24 mouse cellular contexts compared by ENCODE assay signal in the genomic region with DNA sequence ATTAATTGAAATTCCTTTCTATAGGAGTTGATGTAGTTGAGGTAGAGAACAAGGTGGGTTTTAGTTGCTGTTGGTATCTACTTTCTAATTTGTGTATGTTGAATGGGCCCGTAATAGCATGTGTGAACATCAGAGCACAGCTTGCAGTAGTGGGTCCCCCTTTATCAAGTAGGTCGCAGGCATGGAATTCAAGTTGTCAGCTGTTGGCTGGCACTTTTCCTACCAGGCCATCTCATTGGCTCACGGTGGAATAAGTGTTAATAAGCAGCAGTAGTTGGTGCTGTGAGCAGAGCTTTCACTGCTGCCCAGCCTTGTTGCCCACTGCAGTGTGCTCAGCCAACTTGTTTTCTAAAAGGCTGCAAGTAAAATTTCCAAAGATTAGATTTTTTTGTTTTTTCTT. TPM values are rescaled to one million over a fixed set of nuclear protein-coding genes. Genes with fewer than 3 reads are reported as not detected.
DNase-seq lines count a peak whose midpoint lies in the region; ATAC-seq and TF ChIP-seq lines count a peak whose summit lies in the region.
"Had no signal": no experiment of that assay in that cellular context is flagged by ENCODE, and none has a peak within 500 bp of the region (broad histone marks: within the 10 kb centered on the region; RNA-seq: fewer than 3 reads in every experiment).

No protein-coding gene starts in this region.

- DNase-seq in heart, adult 11 months = peak; percentile 70
- no peak for DNase-seq in heart, adult 8-10 months (ENCODE audit: low spot score)
- no peak for DNase-seq in liver, postnatal 0 days
- DNase-seq in liver, embryonic 13.5 days = no peak
- DNase-seq in liver = no peak
- peak; percentile 18 for DNase-seq in testis, postnatal 10 days (ENCODE audit: low spot score)
- DNase-seq in testis, postnatal 14 days (ENCODE audit: low spot score) = no peak
- DNase-seq: adrenal gland, adult 2 months; adrenal gland, adult 8-10 months; adrenal gland, postnatal 10 days; adrenal gland, postnatal 14 days; adrenal gland, postnatal 25 days; adrenal gland, postnatal 36 days; B cell, adult 2 months; cerebellum, adult 11 months; cerebellum, adult 11-12 months had no signal

- H3K4me1 ChIP-seq in liver, embryonic 12.5 days = no peaks in the 10 kb centered on the region
- H3K4me1 ChIP-seq in liver, postnatal 0 days (ENCODE audit: insufficient read depth) = no peaks in the 10 kb centered on the region
- H3K4me1 ChIP-seq in liver, embryonic 13.5 days (replicated peaks) = 0 out of 2 replicates have a peak, but pooled peaks cover 3% of the 10 kb centered on the region

- peaks cover 94% of the 10 kb centered on the region for H3K36me3 ChIP-seq in liver, embryonic 12.5 days
- H3K36me3 ChIP-seq in liver, postnatal 0 days (replicated peaks; ENCODE audit: insufficient read depth, low read length) = peaks cover 67% of the 10 kb centered on the region
- H3K36me3 ChIP-seq in liver, embryonic 13.5 days = peaks cover 79% of the 10 kb centered on the region

- H3K9me3 ChIP-seq in liver, embryonic 12.5 days (replicated peaks) = no peaks in the 10 kb centered on the region
- H3K9me3 ChIP-seq in liver, postnatal 0 days (ENCODE audit: low read length) = no peaks in the 10 kb centered on the region
- H3K9me3 ChIP-seq in liver, embryonic 13.5 days (replicated peaks) = no peaks in the 10 kb centered on the region
- H3K9me3 ChIP-seq: G1E had no signal

- TF ChIP-seq CTCF in liver, postnatal 0 days (IDR thresholded peaks at IDR 0.05; ENCODE audit: low read depth) = no peak

- no peak overlapping the region for H3K27ac ChIP-seq in liver, embryonic 12.5 days
- H3K27ac ChIP-seq in liver, postnatal 0 days (ENCODE audit: low read depth) = no peak overlapping the region
- H3K27ac ChIP-seq in liver, embryonic 13.5 days = no peak overlapping the region

- H3K4me3 ChIP-seq in liver, embryonic 12.5 days = no peak overlapping the region
- H3K4me3 ChIP-seq in liver, postnatal 0 days (ENCODE audit: low read depth, low read length) = no peak overlapping the region
- no peak overlapping the region for H3K4me3 ChIP-seq in liver, embryonic 13.5 days (replicated peaks)

- ATAC-seq in liver, embryonic 12.5 days = peak; percentile 58; the same call in 1 of the 2 replicates
- no peak for ATAC-seq in liver, postnatal 0 days
- ATAC-seq in liver, embryonic 13.5 days (ENCODE audit: low read depth) = peak; percentile 34; the same call in 1 of the 2 replicates
- ATAC-seq: activated CD4-positive, CD25-positive, alpha-beta regulatory T cell, adult 4 months; CD4-positive, CD25-positive, alpha-beta regulatory T cell, adult 4 months; Patski had no signal

- no peak overlapping the region for H3K4me2 ChIP-seq in liver, embryonic 12.5 days
- H3K4me2 ChIP-seq in liver, postnatal 0 days (ENCODE audit: low read depth, low read length) = no peak overlapping the region
- H3K4me2 ChIP-seq in liver, embryonic 13.5 days = no peak overlapping the region

- H3K27me3 ChIP-seq in liver, embryonic 12.5 days (replicated peaks) = no peaks in the 10 kb centered on the region
- H3K27me3 ChIP-seq in liver, postnatal 0 days (ENCODE audit: insufficient read depth, low read length) = no peaks in the 10 kb centered on the region
- H3K27me3 ChIP-seq in liver, embryonic 13.5 days = no peaks in the 10 kb centered on the region
- H3K27me3 ChIP-seq: CH12.LX, Patski had no signal

- H3K9ac ChIP-seq in liver, embryonic 12.5 days = no peak overlapping the region
- no peak overlapping the region for H3K9ac ChIP-seq in liver, postnatal 0 days (replicated peaks)
- no peak overlapping the region for H3K9ac ChIP-seq in liver, embryonic 13.5 days

- WGBS in liver, embryonic 12.5 days (ENCODE audit: insufficient replicate concordance) = 75% methylated on average over 3 of the region's 3 CpGs
- WGBS in liver, postnatal 0 days (ENCODE audit: insufficient replicate concordance) = 79% methylated on average over 3 of the region's 3 CpGs
- 76% methylated on average over 3 of the region's 3 CpGs for WGBS in liver, embryonic 13.5 days (ENCODE audit: insufficient replicate concordance)

- TF ChIP-seq EP300 in liver, postnatal 0 days (IDR thresholded peaks at IDR 0.05; ENCODE audit: low read depth) = no peak

RNA-seq across cellular contexts. Expression of a gene that starts 10.4 kb away (rescaled TPM):
- 1 to 10 TPM; 5.3 to 7.9 (median 6.6) TPM for total RNA-seq in heart, adult 8-10 months (2022)
- 1.4 and 1.7 TPM in 2 replicates for polyA plus RNA-seq in liver, embryonic 12.5 days (2016; fragmentation: Nextera tagmentation; extraction: Ambion mirVana)
- polyA plus RNA-seq in liver, postnatal 0 days (2015; fragmentation: Nextera tagmentation; extraction: Ambion mirVana) = 2.0 and 2.3 TPM in 2 replicates
- polyA plus RNA-seq in liver, embryonic 13.5 days (2015; fragmentation: Nextera tagmentation; extraction: Ambion mirVana) = 1.7 and 1.9 TPM in 2 replicates
- total RNA-seq: CH12.LX had no signal
- polyA plus RNA-seq: activated CD4-positive, CD25-positive, alpha-beta regulatory T cell, adult 4 months; G1E had no signal

RNA-seq across cellular contexts. Expression of a gene that starts 37.9 kb away (rescaled TPM):
- 10 to 100 TPM in 2 of 4 experiments, 1 to 10 TPM in 2; 7.8 to 17.5 (median 10.0) TPM for total RNA-seq in heart, adult 8-10 months (2022)
- 13.4 and 14.7 TPM in 2 replicates for polyA plus RNA-seq in liver, embryonic 12.5 days (2016; fragmentation: Nextera tagmentation; extraction: Ambion mirVana)
- polyA plus RNA-seq in liver, postnatal 0 days (2015; fragmentation: Nextera tagmentation; extraction: Ambion mirVana) = 89.4 and 92.8 TPM in 2 replicates
- 19.8 and 20.8 TPM in 2 replicates for polyA plus RNA-seq in liver, embryonic 13.5 days (2015; fragmentation: Nextera tagmentation; extraction: Ambion mirVana)
- total RNA-seq: MEL had no signal
- polyA plus RNA-seq: C2C12, G1E, Patski had no signal

RNA-seq across cellular contexts. Expression of a gene that starts 54.5 kb away (rescaled TPM):
- 10 to 100 TPM; 36.9 to 39.9 (median 39.1) TPM for total RNA-seq in heart, adult 8-10 months (2022)
- 22.8 and 25.8 TPM in 2 replicates for polyA plus RNA-seq in liver, embryonic 12.5 days (2016; fragmentation: Nextera tagmentation; extraction: Ambion mirVana)
- 7.9 and 9.4 TPM in 2 replicates for polyA plus RNA-seq in liver, postnatal 0 days (2015; fragmentation: Nextera tagmentation; extraction: Ambion mirVana)
- polyA plus RNA-seq in liver, embryonic 13.5 days (2015; fragmentation: Nextera tagmentation; extraction: Ambion mirVana) = 16.0 and 20.3 TPM in 2 replicates

Comparison
In these comparisons a context has a peak if more than half of its experiments do, and no peak if none do; other contexts are left out.
1. DNase-seq: peak in heart, adult 11 months (single experiment) and testis, postnatal 10 days (single experiment); none in heart, adult 8-10 months (single experiment), liver, postnatal 0 days (single experiment), liver, embryonic 13.5 days (single experiment), liver (single experiment) and testis, postnatal 14 days (single experiment).